Mouse (Mus musculus) adrenal gland, postnatal 4 days (tissue): Measurements from ENCODE around the gene Dbr1. TPM values are rescaled to one million over a fixed set of nuclear protein-coding genes. Genes with fewer than 3 reads are reported as not detected.
A peak's percentile ranks its signal among the peaks of the same experiment; 100 is the strongest.
"Not testable (repeated sequence)": the region's sequence is repeated elsewhere in the genome, so short reads cannot be mapped to it uniquely, and the experiment has no call there.

Source experiments
- DNase-seq, 2 experiments: peaks; one replicate each; pipeline ENCODE4 v3.0.0; 2021 to 2022; ENCODE audit warnings: low spot score in 2 of 2, mixed read lengths in 2 of 2
- long read RNA-seq, 2 experiments: library from polyadenylated mRNA; stranded (forward); transcript quantifications; one replicate each; pipeline ENCODE4 v2.0.0; 2021
- total RNA-seq, 2 experiments: library from RNA; stranded (reverse); gene quantifications; 2 replicates each; pipeline ENCODE4 v1.2.3; 2021

Dbr1 gene
- 10 to 100 TPM; 18.8 to 21.2 TPM for total RNA-seq
- long read RNA-seq, experiment 1, transcript Dbr1-201 (8 exons, 2,261 nt), result major isoform, 9 of 13 reads
- long read RNA-seq, experiment 1, partial matches to known transcripts, result 1 of 13 reads
- long read RNA-seq, experiment 1, other reads (novel, unspliced or antisense), result 3 of 13 reads
- long read RNA-seq, experiment 2, transcript Dbr1-201 (8 exons, 2,261 nt), result major isoform, 10 of 20 reads
- long read RNA-seq, experiment 2, partial matches to known transcripts, result 1 of 20 reads
- long read RNA-seq, experiment 2, other reads (novel, unspliced or antisense), result 9 of 20 reads

DNA sequence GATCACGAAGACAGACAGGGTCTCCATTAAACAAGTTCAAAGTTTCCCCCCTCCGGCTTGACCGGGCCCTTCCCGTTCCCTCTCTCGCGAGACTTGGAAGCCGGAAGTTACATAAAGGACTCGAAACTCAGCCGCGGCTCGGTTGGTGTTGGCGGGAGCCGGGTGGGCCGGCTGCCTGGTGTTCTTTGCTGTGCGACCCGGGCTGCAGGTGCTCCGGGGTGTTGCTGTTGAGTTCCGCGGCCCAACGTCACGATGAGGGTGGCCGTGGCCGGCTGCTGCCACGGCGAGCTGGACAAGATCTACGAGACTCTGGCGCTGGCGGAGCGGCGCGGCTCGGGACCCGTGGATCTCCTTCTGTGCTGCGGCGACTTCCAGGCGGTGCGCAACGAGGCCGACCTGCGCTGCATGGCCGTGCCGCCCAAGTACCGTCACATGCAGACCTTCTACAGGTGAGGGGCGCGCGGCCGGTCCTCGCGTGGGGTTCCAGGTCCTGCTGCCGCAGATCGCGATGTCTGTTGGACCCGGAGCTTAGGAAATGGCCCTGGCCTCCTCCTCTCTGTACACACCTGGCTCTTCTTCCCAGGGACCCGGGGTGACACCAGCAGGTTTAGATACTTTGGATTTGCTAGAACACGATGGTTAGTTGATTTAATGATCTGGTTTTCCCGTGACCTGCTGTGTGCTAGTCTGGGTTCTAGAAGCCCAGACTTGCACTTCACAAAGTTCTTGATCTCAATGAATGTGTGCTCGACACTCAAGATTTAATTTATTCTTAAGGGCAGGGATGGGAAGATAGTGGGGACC, at the start of gene Dbr1:
TSS of gene Dbr1 (plus strand) at position 123 of the 804 bp plus-strand sequence.
- DNase-seq, result peak; percentile 74 to 83

GRCm38 (mm10) chr9:99531865-99532264, 43.7 kb upstream of the Dbr1 start:
- no peak for DNase-seq

DNA sequence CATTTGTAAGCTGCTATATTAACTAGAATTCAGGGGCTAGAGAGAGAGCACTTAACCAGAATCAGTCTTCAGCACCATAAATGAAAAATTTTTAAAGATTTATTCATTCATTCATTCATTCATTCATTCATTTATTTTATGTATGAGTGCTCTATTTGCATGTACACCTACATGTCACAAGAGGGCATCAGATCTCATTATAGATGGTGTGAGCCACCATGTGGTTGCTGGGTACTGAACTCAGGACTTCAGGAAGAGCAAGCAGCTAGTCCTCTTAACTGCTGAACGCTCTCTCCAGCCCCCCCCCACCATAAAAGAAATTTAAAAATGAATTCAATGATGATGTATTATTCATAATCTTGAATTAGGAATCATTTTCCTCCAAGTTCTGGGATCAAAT, 29.3 kb upstream of the Dbr1 start:
- DNase-seq, result no peak

DNA sequence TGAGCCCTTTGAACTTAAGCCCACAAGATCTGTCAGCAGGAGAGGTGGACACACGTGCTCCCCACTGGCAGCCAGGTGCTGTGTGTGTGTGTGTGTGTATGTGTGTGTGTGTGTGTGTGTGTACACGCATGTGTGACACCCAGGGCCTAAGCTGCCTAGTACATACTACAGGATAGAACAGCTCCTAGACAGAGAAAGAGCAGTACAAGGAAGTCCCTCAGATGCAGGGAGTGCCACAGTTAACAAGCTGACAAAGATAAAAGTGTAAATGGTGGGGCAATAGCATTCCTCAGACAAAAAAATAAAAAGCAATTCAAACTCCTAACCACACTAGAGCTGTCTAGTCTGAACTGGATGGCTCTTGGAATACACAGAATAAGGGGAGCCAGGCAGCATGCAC, 23.5 kb upstream of the Dbr1 start:
- DNase-seq, result no peak

DNA sequence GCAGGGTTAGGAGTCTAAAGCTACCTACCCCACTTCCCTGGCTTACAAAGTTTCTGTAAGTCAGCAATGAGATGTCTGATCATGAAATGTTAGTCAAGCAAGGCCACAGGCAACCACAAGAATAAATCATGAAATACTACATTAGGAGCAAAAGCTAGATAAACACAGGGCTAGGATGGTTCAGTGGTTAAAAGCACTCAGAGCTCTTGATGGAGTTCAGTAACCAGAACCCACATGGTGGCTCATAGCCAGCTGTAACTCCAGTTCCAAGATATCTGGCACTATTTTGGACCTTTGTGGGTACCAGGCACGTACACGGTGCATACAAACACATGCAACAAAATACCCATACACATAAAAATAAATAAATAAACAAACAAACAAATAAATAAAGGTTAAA, 22.6 kb upstream of the Dbr1 start:
- DNase-seq, result no peak

DNA sequence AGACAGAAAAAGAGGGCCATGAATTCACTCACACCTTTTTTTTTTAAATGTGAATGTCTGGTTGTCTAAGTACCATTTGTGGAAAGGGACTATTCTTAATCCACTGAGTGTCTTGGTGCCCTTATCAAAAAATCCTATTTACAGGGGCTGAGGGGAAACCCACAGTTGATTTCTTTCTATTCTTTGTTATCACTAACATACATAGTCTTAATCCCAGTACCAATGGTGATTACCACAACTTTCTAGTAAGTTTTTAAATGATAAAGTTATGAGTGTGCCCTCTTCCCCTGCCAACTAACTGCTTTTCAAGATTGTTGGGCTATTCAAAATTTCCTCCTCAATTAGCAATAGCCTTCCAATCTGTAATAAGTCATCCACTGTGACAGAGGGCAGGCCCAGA, 21.5 kb upstream of the Dbr1 start:
- DNase-seq, result no peak

DNA sequence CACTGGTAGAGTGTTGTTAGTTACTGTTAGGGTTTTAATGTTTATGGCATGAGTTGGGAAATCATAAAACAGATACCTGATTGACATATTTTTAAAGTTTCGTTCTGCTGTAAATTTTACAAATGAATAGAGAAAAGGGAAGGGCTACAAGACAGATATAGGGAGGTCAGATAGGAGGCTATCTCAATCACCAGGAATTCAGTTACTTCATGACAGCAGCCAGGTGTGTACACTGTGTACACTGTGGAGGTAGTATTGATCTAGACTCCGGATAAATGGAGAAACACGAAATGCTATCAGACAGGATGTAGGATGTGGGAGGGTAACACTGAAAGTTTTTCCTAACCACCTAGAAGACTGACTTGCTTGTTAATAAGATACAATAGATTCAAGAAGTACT, 20.3 kb upstream of the Dbr1 start:
- DNase-seq, result no peak

DNA sequence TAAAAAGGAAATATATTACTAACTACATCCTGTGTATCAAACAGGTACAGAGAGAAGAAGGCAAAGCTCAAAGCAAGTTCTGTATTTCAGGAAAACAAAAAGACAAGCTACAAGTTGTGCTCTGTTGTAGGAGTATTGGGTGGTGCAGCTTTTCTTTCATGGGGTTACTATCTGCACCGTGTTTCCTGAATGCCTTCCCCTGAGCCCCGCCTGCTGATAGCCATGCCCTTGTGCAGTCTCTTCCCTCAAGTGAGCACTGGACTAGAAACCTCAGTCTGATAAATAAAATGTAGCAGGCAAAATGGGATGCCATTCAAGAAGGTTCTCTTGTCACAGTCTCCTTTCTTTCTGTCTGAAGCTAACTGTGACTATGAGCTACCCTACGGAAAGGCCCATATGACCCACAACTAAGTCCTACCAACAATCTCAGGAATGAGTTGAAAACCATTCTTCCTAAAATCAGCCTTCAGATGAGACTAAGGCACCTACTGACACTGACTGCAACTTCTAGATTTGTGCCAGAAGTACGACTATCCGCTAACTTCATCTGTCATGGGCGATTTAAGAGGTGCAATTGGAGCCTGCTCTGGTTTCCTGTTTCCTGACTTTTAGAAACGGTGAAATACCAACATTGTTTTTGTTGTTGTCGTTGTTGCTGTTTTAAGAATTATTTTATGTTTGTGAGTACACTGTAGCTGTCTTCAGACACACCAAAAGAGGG, 17.9 kb upstream of the Dbr1 start:
- no peak for DNase-seq

DNA sequence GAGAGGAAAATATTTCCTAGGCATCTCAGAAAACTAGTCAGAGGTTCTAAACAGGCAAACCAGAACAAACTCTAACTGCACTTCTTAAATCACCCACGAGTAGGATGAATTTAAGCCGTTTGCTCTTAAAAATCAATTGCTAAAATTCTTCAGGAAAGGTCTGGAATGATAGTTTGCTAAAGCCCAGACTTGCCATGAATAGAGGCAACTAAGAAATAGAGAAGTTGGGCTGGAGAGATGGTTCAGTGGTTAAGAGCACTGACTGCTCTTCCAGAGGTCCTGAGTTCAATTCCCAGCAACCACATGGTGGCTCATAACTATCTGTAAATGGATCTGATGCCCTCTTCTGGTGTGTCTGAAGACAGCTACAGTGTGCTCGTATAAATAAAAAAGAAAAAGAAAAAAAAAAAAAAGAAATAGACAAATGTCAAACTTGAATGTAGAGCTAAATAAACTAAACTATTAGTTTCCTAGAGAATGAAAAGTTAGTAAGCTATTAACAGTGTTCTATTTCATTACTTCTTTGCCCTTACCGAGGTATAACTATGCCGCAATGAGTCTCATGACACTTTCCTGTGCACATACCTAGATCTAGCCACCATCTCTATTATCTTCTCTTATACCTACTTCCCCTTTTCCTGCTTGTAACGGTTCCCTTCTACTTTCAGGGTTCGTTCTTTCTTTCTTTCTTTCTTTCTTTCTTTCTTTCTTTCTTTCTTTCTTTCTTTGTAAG, 16.6 kb upstream of the Dbr1 start:
- DNase-seq, result no peak

DNA sequence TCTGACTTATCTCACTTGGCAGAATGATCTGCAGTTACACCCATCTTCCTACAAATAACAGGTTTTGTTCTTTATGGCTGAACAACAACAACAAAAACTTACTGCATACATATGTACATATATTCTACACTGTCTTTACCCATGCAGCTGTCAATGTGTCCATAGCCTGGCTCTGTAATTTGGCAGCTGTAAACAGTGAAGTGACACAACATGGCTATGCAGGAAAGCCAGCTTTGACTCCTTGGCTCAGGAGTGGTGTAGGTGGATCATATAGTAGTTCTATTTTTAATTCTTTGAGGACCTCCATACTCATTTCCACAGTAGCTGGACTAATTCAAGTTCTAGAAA, 16.1 kb upstream of the Dbr1 start:
- no peak for DNase-seq

DNA sequence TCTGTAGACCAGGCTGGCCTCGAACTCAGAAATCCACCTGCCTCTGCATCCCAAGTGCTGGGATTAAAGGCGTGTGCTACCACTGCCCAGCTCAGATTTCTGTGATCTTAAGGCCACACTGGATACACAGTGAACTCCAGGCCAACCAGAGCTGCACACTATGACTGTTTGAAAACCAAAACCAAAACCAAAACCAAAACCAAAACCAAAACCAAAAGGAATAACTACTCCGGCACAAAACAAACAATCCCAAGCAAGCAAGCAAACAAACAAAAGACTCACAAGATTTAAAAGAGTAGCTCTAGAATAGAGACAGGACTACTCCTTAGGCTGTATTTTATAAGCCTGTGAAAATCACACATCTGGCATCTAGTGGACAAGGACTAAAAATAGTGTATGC, 15.2 kb upstream of the Dbr1 start:
- DNase-seq, result no peak

GRCm38 (mm10) chr9:99563714-99564113, 11.9 kb upstream of the Dbr1 start:
- DNase-seq, result peak; percentile 19 to 59

GRCm38 (mm10) chr9:99568023-99568346, 7.6 kb upstream of the Dbr1 start:
- DNase-seq, result no peak

DNA sequence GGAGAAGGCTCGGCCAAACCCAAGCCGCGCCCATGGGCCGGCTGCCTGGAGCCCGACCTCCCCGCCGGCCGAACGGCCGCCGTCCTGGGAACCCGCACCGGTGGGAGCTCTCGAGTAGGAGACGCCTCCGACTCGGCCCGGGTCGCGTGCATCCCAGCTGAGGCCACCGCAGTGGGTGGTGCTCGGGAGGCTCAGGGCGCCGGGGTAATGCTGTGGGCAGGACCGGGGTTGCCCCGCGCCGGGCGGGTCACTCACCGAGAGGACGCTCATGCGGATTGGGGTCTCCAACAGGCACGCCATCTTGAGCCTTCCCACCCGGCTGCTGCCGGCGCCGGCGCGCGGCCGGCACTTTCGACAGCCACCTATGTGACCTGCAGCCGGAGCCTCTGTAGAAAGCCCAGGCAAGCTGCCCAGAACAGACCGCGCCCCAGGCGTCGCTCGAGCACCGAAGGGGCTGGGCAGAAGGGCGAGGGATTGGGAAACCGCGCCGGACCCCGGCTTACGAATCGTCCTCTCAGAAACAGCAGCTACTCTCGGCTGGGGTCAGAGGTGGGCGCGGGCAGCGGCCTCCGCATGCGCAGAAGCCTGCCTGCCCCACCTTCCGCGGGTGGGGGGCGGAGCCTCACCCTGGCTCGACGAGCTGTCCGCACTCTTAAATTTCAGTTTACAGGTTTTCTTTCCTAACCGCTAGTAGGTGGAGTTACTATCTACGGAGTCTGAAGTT, 7.1 kb upstream of the Dbr1 start, which contains the start of gene Armc8:
TSS of gene Armc8 (minus strand) at position 553 of the 724 bp plus-strand sequence.
- peak; percentile 80 to 84 for DNase-seq

- no peak for DNase-seq
Observed at GRCm38 (mm10) chr9:99569071-99569397, 6.6 kb upstream of the Dbr1 start.

- DNase-seq, result no peak
Observed at GRCm38 (mm10) chr9:99580655-99581054, 5.1 kb downstream of the Dbr1 start.

DNA sequence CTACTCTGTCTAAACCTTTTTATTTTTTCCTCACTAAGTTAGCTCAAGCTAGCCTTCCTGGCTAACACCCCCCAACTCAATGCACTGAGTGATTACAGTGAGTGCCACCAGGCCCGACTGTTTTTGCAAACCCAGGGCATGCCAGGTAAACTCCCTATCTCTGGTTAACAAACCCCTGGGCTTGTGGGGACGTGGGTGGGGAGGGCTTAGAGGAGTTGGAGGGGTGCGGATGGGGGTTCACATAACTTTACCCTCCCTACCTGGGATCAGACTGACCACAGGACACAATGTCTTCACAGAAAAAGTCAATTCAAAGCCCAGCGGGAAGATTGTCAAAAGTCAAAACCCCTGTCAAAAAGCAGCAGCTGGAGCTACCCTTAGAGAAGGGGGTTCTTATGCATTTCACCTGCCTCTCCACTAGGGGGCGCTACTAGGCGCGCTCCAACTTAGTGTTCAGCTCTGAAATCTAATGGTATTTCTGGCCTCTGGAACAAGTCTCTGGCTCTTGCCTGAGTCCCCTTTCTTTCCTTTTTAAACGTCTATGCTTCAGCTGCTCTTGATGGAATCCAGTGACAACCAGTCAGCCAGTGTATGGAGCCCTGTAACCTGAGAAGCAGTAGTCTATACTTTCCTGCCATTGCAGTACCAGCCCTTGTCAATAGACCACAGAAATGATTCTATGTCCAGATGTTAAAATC, 12.1 kb downstream of the Dbr1 start:
- DNase-seq, result peak; percentile 18 to 24

DNA sequence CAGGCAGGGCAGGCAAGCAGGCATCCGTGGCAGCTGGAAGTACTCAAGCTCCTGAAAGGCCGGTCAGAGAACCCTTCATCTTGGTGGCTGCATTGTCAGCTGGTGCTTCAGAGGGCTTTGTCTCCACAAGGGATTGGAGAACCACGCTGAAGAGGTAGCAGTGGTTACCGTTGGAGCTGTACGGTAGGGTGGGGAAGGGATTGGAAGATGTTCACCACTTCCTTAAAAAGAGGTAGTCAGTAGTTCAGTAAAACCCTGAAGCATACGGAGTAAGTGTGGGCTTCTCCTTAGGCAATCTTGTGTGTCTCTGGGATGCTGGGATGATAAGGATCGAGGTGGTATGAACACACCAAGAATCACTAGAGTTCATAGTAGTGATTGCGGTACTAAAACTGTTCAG, 15.5 kb downstream of the Dbr1 start:
- DNase-seq, result no peak

DNA sequence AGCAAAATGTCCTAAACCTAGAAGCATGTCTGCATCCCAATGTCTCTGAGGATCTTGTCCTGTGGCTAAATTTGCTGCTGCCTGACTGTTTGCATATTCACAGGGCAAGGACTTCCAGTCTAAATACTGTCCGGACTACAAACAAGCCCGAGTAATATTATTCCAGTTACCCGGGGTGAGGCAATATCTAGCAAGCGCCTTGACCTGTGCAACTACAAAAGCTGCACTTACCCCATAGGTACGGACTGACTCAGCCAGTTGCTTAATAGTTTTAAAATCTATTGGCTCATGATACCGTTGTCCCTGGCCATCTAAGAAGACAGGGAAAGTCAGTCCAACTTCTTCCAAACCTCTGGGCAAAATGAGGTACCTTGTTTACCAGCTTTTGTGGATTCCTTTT, 23.5 kb downstream of the Dbr1 start:
- not testable (repeated sequence) for DNase-seq

DNA sequence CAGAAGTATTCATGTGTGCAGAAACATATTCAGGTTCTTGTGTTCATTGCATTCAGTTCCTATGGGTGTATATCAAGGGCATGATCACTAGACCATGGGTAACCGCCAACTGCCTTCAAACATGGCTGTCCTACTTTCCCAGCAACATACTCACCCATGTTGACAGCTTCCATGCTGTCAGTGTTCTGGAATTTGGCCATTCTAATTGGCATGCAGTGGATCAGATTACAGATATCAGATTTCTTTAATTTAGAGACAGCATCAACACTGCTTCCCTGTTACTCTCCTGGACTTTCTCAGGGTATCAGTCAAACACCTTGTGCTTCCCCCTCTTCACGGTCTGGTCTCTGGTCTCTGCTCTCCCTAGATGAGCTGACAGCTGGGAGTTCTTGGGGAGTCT, 28.0 kb downstream of the Dbr1 start:
- DNase-seq, result no peak
